Mouse (Mus musculus) erythroid progenitor cell, adult 5-6 weeks (primary cell): Measurements from ENCODE around the gene Macrod1. TPM values are rescaled to one million over a fixed set of nuclear protein-coding genes. Genes with fewer than 3 reads are reported as not detected.

Source experiments
- ATAC-seq: replicated peaks from 2 replicates; pipeline ENCODE4 v1.8.0; 2016; ENCODE audit warnings: moderate number of reproducible peaks, mild to moderate bottlenecking, moderate TSS enrichment, inconsistent platforms; ENCODE audit not compliant: poor library complexity, low FRiP score, severe bottlenecking
- total RNA-seq, 2 experiments: library from RNA; stranded (forward) in 1 of 2; stranded (reverse) in 1 of 2; fragments of 150-400 nt in 1 of 2; fragments of 186-747, 209-891 nt in 1 of 2; gene quantifications; 2 replicates each; pipeline versions ENCODE4 v1.2.3 to v1.2.4; 2015 to 2017; ENCODE audit warnings: low replicate concordance in 2 of 2

The Macrod1 gene
- total RNA-seq, 2 experiments from 2014 or later: 0.53 TPM; not detected in 1

DNA sequence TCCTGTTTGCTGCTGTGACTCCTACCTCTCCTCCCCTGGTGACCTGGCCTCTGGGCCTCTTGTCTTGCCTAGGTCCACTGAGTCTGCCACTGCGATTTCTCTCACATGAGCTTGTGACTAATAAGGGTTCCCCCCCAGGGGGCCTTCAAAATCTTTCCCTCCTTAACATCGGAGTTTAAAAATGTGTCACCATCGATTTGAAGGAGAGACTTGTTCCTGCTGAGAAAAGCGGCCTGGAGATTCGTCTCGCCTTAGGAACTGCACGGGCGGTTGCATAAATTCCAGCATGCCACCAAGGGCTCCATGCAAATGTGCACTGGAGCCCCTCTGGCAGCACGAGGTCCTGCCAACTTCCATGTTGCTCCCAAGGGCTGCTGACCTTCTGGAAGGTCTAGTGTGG lies 21.1 kb downstream of the Macrod1 start:
- ATAC-seq: no peak

DNA sequence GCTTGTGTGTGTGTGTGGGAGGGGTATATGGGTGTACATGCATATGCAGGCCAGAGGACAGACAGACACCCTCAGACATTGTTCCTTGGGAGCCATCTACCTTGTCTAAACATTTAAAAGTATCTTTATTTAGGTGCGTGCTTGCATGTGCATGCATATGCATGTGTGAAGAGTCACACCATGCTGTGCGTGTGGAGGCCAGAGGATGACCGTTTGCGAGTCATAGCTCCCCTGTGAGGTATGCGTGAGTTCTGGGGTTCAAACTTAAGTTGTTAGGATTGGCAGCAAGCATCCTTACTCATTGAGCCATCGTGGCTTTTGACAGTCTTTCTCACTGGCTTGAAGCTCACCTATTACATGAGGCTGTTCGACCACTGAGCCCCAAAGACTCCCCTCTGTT lies 21.7 kb downstream of the Macrod1 start:
- no peak for ATAC-seq

DNA sequence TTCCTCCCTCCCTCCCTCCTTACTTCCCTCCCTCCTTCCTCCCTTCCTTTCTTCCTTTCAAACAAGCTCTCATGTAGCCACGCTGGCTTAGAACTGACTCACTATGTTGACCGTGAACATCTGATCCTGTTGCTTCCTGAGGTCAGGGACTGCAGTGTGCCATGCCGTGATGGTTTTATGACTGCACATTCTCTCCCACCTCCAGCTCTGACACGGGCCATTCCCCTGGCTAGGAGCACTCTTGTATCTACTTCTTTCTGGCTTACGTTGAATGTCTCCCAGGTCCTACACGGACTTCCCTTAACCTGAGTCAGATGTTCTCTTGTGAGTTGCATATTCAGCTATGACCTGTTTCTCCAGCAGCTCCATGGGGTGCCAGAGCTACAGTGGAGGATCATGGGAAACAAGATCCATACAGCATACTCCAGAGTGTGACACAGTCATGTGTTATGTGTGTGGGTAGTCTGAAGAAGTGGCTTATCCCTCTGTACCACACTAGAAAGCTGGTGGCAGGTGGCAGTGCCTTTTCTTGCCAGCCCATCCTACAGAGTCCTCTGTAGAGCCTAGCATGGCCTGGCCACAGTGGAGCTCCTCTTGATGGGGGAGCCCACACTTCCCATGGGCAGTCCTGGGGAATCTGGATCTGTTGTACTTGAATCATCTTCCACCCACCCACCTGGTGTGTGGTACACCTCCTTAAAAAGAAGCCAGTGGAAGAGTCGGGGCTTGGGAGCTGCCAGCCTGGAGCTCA lies 25.1 kb downstream of the Macrod1 start:
- no peak; the same call in 1 of the 2 replicates for ATAC-seq

DNA sequence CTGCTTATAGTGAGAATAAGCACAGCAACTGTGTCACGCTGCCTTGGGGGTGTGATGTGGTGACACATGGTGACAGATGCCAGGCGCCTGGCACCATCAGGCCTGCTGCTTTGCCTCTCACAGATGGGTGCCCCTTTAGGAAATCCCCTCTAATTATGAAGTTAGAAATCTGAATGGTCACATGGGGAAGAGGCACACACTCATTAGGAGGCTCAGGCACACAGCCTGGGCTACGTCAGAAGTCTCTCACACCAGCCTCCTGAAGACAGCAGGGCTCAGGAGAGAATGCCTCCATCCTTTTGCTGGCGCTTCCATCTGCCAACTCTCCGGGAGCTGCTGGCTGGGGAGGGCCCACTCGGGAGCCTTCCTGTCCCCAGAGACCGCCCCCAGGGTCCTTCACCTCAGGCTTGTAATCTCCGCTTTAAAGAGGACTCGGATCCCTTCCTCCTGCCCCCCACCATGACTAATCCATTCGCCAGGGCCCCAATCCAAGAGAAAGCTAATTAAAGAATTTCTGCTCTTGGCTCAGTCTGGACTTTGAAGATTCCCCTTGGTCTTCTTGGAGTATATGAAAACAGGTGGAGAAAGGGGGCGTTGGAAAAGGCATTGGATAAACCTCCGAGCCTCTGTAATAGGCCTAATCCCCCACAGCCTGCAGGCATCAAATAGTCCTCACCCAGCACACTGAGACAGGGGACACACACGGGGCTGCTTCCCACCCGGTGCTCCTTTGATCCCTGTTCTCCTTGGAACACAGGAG lies 26.6 kb downstream of the Macrod1 start:
- ATAC-seq: no peak

DNA sequence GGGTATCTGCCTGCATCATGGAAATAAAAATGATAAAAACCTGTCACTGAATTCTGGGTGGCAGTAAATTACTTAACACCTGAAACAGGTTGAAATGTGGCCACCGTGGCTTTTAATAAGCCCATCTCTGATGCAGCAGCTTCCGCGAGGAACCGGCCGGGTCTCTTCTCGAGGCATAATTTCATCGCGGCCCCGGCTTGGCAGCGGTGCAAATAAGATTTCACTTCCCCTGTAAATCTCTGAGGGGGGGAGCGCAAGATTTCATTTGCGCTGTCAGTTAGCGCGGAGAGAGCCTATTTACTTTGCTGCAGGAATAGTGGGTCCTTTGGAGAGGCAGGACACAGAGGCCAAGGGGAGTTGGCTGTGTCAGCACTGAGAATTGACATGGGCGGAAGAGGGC lies 28.1 kb downstream of the Macrod1 start:
- no peak for ATAC-seq

DNA sequence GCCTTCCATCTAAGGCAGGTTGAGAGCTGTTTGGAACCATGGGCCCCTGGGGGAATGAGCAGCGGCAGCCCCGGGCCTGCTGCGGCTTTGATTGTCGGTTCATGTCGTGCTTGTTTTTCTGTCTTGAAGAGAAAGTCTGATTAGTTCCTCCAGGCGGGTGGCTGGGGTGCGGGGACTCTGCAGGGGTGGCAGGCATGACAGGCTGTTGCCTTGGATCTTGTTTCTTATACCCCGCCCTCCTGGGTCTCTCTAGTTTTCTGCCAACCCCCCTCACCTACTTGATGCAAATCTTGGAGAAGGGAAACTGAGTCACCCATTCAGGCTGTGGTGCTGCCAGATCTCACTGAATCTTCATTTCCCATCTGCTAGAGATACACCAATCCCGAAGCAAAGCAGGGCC lies 31.9 kb downstream of the Macrod1 start:
- no peak for ATAC-seq

DNA sequence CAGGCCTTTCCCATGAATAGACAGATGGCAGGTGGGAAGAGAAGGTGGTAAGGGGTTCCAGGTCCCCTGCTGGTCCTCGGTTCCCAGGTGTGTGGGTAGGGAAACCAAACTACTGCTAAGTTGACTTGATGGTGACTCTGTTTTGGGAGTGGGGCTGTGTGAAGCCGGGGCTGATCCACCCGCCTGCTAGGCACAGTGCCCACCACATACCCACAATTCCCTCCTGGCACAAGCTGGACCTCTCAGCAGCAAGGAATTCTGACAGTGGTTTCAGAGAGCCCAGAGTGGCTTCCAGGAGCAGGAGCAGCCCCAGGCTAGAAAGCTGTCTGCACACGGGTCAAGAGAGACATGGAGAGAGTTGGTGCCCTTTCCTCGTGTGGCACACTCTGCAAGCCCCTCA lies 32.4 kb downstream of the Macrod1 start:
- no peak for ATAC-seq

DNA sequence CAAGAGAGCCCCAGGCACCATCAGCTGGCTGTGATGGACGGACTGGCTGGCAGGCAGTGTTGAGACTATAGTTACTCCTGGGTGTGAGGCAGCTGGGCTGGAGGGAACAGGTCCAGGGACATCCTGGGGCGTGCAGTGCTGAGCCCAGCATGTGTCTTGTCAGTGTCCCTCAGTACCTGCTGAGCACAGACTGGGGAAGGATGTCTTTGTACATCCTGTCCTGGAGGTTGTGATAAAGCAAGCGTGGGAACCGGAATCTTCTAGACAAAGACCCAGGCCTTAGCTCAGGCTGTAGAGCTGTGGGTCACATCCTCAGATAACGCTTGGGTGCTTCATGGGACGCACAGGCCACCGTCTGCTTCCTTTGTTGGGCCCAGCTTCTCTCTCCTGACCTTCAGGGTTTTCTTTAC lies 33.2 kb downstream of the Macrod1 start:
- ATAC-seq: no peak

DNA sequence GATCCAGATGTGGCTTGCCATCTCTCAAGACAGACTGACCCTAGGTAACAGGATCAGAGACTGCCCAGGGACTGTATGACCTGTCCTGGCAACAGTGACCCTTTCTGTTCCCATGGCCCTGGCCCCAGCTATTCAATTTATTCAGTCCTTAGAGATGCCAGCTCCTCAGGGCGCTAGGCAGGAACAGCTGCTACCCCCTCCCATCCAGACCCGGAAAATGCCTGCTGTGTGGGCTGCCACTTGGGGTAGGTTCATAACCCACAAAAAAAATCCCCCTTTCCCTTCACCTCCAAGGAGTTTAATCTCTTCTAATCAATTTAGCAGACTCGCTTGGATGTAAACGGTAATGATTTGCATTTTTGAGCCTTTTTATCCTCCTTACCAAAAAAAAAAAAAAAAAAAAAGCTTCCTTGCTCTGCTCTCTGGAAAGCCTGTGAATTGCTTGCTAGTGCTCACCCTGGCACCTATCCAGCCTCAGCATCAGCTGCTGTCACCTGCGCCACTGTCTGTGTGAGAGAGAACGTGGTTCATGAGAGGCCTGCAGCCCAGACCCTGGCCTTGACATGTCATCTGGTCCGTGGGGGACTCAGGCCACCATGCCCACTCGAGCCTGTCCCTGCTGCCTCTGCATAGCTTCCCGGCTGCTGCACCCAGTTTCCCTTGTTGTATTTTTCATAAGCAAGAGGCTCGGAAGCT lies 33.9 kb downstream of the Macrod1 start:
- no peak for ATAC-seq

DNA sequence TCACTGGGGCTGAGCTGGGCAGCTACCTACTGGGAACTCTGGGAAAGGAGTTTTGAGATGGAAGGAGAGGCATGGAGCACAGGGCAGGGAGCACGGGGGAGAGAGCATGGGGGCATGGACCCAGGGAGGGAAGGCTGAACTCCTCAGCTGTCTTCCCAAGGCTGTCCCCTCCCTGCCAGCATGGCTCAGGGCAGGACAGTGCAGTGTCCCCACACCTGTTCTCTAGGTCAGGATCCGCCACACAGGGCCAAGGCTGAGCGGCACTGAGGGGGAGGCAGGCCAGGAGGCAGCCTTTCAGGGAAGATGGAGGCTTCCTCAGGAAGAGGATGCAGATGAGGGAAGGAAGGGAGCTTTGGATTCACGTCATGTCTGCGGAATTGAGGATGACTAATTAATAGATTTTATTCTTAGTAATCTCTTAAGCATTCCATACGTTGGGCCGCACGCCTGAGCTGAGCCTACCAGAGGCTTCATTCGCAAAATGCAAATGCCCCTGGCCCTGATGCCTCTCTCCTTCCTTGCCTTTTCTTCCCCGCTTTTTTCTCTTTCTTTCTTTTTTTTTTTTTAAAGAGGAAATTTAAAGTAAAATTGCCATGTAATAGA lies 34.9 kb downstream of the Macrod1 start:
- no peak for ATAC-seq

DNA sequence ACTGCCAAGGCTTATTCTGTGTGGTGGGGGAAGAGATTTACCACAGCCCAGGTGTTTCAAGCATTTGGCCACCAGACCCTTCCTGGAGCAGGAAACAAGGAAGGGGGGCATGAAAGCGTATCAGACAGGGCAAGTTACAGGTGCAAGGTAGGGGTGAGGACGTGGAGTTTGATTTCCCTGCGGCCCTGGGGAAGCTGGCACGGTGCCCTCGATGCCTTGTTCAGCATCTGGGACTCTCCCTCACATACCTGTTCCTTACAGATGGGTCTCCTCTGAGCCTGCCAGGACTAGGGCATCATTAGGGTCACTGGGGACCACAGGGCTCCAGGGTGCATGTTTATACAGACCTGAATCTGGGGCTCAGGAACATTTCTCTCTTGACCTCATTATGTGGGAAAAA lies 36.1 kb downstream of the Macrod1 start:
- ATAC-seq: no peak

DNA sequence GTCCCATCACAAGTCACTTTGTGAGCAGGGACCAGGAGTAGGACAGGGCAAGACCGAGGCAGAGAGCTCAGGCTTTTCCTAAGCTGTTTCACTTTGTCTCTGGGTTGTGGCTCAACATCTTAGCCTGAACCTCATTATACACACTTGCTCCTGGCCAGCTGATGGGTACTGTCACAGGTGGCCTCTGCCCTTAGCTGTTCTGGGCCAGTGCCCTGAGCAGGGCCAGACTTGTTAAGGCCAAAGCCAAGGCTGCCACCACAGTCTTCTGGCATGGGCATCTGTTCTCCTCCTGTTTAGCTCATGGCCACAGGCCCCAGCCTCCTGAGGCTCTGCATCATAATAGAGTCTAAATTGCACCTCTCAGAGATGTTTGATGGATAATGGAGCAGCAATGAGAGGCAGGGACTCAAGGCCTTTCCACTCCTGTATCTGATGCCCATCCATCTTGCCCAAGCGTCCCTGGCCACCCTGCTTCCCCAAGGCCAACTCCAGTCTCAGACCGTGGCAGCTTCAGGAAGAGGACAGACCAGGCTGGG lies 43.1 kb downstream of the Macrod1 start:
- no peak for ATAC-seq

DNA sequence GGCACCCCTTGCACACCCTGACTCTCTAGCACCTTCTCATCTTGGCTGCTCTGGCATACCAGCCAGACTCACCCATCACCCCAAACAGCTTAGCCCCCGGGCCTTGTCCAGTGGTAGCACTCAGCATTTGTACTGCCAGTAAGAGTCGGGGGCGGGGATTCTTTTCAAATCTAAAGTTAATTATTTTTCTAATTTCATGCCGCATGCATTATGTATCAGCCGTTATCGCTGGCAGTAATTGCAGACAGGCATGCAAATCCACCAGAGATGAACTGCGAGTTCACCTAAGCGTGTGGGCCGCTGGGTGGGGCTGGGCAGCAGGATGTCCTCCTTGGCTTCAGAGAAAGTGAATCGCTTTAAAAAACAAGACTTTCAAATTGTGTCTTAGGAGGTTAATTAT lies 45.4 kb downstream of the Macrod1 start:
- no peak for ATAC-seq

DNA sequence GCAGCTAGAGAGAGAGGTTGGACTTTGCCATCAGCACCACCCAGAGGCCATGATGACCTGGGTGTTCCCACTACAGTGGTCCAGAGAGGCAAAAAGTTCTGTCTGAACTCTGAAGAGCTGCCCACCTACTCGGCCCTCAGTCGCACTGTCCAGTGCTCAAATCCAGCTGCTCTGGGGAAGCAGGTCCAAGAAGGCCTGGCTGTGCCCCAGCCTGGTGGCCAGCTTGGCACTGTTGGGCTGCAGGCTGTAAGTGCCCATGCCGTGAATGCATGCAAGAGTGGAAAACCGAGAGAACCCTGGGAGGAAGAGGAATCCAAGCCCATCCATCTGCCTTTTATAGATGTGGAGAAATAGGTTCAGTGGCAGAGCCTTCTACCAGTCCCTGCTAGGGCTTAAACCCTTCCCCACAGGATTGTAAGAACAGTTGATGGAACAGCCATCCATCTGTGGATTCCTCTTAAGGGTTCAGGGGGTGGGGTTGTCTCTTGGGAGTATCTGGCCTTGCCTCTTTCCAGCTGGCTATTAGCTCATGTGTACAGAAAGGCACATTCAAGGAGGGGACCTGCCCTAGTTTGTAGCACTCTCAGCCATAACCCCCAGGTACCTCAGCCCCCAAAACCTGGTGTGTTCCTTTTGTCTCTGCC lies 46.9 kb downstream of the Macrod1 start:
- no peak for ATAC-seq

DNA sequence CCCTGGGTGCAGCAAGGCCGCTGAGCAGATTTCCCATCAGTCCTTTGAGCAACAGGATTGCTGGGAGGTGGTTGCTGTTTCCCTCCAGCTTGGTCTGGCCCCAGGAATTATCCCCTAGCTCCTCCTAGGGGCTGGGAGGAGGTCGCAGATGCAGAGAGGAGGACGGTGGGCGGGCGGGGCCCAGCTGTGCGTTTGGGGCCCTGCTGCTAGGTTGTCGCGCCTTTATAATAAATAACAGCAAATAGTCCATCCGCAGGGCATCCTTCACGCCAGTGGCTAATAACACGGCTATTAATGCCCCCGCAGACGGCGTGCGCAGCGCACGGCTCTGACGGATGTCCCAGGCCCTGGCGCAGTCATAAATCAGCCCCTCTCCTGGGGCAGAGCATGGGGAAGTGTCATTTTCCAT lies 47.4 kb downstream of the Macrod1 start:
- no peak for ATAC-seq

DNA sequence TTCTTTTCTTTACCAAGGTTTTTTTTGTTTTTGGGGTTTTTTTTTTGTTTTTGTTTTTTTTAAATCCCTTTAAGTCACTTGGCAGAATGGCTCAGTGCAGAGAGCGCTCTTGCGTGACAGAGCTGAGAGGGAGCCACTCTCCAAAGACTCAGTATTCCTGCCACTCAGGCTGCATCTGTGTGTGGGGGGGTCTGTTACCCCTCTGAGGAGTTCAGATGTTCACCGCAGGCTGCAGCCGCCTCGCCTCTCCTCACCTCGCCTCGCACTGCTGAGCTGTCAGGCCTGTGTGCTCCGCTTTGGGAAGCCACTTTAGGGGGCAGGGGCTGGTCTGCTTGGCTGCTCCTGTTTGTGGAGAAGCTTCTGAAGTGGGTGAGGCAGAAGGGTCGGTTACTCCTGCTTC lies 48.9 kb downstream of the Macrod1 start, which contains the start of gene Flrt1:
TSS of gene Flrt1 (minus strand) at position 186 of the 400 bp plus-strand sequence.
- no peak for ATAC-seq

DNA sequence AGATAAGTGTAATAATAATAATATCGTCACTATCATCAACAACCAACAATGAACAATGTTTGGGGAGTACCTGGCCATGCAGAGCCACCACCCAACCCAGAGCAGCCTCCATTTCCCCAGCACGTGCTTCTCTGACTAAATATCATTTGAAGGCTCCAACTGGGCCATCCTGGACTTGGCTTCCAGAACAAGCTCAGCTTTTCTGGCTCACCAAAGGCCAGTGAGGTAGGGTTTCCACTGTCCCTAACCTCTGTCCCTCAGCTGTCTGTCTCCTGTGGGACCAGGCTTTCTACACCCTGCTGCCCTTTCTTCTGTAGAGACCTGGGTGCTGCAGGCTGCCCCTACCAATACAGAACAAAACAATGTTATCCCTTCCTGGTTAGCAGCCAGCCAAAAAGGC lies 50.0 kb downstream of the Macrod1 start:
- no peak for ATAC-seq

DNA sequence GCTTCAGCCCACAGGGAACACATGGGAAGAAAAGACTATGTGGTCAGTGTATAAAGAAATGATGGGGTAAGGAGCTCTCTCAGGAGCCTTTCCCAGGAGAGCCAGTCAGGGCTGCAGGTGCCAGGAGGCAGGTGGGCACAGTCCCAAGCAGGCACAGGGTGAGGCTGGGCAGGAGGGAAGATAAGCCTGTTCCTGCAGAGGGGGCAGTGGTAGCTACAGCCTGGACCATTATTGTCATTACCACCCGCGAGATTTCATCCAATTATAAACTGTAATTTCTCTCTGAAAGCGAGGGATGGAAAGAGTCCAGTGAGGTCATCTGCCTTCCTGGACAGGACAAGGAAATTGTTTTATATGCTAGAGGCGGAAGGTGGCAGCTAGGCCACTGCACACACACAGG lies 50.6 kb downstream of the Macrod1 start:
- no peak for ATAC-seq

DNA sequence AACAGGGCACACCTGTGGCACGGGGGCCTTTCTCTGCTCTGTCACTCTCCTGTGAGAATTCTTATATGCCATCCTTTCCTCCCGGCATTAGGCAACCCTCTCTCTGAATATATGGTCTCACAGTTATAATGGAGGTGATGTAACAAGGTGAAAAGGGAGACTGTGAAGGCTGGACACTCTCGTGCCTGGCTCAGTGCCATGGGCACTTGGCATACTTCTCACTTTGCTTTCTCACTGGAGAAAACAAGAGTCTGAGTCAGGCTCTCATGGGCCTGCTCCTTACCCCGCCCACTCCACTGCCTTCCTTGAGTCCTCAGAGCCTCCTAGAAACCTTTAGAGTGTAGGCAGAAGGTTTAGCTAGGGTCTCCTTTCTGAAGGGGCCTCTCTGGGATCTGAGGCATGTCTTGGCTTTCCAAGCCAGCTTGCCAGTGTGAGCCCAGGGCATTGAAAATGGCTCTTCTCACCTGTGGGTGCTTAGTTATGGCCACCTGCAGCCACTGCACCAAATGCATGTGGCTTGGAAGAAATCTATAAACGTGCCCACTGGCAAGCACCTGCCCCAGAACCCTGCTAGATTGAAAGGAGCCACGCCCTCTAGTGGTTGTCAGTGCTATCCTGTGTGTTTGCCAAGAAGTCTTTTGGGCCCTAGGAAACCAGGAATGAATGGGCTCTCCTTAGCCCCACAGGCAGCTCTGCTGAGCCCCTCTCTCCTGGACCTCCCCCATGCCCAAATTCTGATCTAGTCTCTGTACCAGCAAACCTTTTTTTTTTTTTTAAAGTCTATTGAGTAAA lies 51.7 kb downstream of the Macrod1 start:
- ATAC-seq: no peak
